Mouse (Mus musculus) megakaryocyte, embryonic 14.5 days (primary cell): ENCODE results near the gene Eya2. TPM values are rescaled to one million over a fixed set of nuclear protein-coding genes. Genes with fewer than 3 reads are reported as not detected.
"Not testable (repeated sequence)": the region's sequence is repeated elsewhere in the genome, so short reads cannot be mapped to it uniquely, and the experiment has no call there.

Experiments used
- H3K27me3 ChIP-seq: replicated peaks from 2 replicates; pipeline ENCODE3; 2012; ENCODE audit warnings: inconsistent platforms
- H3K36me3 ChIP-seq: replicated peaks from 2 replicates; pipeline ENCODE3; 2012; ENCODE audit warnings: low read length, inconsistent platforms, mixed read lengths
- H3K4me1 ChIP-seq: 2 replicates; pipeline ENCODE4 v1.6.1; 2012; ENCODE audit warnings: inconsistent platforms
- H3K4me3 ChIP-seq: replicated peaks from 2 replicates; pipeline ENCODE3; 2012; ENCODE audit warnings: moderate library complexity, mild to moderate bottlenecking, inconsistent platforms
- H3K9me3 ChIP-seq: 2 replicates; pipeline ENCODE4 v1.6.1; 2012; ENCODE audit warnings: inconsistent platforms
- FLI1 ChIP-seq: IDR thresholded peaks from 2 replicates; pipeline ENCODE4 v1.6.1; 2012; ENCODE audit warnings: low read length, inconsistent platforms, mixed read lengths
- GATA1 ChIP-seq: IDR thresholded peaks from 3 replicates; pipeline ENCODE4 v1.6.1; 2012; ENCODE audit warnings: mixed read lengths, low read length, inconsistent platforms, borderline replicate concordance
- polyA plus RNA-seq: library from polyadenylated mRNA; stranded (reverse); fragments of >175 nt; gene quantifications from 2 replicates; pipeline ENCODE4 v1.2.3, GENCODE M21; 2012; ENCODE audit warnings: low replicate concordance; ENCODE audit not compliant: insufficient read depth

Eya2 gene
- polyA plus RNA-seq, 1 experiment = 16.3 TPM

GRCm38 (mm10) chr2:165785312-165786036 is 190.6 kb downstream of the Eya2 start:
- H3K4me1 ChIP-seq = peaks cover 62% of the 10 kb centered on the region
- peaks cover 96% of the 10 kb centered on the region for H3K36me3 ChIP-seq
- no peak for TF ChIP-seq FLI1
- no peak for TF ChIP-seq GATA1
- H3K9me3 ChIP-seq = no peaks in the 10 kb centered on the region
- H3K27me3 ChIP-seq = no peaks in the 10 kb centered on the region
- no peak overlapping the region for H3K4me3 ChIP-seq

- H3K9me3 ChIP-seq = no peaks in the 10 kb centered on the region
Measured at GRCm38 (mm10) chr2:165786467-165786866, 191.6 kb downstream of the Eya2 start.

GRCm38 (mm10) chr2:165788005-165788404 is 193.2 kb downstream of the Eya2 start:
- Histone ChIP-seq H3K36me3 (peaks cover 100% of the 10 kb centered on the region), H3K4me1 (peaks cover 70% of the 10 kb centered on the region), H3K9me3 (no peaks in the 10 kb centered on the region), H3K4me3 (no peak overlapping the region), H3K27me3 (no peaks in the 10 kb centered on the region)
- TF ChIP-seq GATA1 (no peak), FLI1 (no peak)

More at GRCm38 (mm10) chr2:165786467-165786866, 191.6 kb downstream of the Eya2 start:
- no peak for TF ChIP-seq FLI1
- no peak for TF ChIP-seq GATA1
- Histone ChIP-seq H3K27me3 (no peaks in the 10 kb centered on the region), H3K36me3 (peaks cover 100% of the 10 kb centered on the region), H3K4me3 (no peak overlapping the region), H3K4me1 (peaks cover 68% of the 10 kb centered on the region)

GRCm38 (mm10) chr2:165788796-165789195 is 194.0 kb downstream of the Eya2 start:
- Histone ChIP-seq H3K4me3 (no peak overlapping the region), H3K9me3 (no peaks in the 10 kb centered on the region), H3K27me3 (no peaks in the 10 kb centered on the region), H3K36me3 (peaks cover 100% of the 10 kb centered on the region), H3K4me1 (peaks cover 74% of the 10 kb centered on the region)
- no peak for TF ChIP-seq FLI1
- TF ChIP-seq GATA1 = no peak

GRCm38 (mm10) chr2:165789667-165790066 is 194.8 kb downstream of the Eya2 start:
- H3K27me3 ChIP-seq = no peaks in the 10 kb centered on the region
- no peak for TF ChIP-seq FLI1
- TF ChIP-seq GATA1 = no peak
- no peak overlapping the region for H3K4me3 ChIP-seq
- peaks cover 80% of the 10 kb centered on the region for H3K4me1 ChIP-seq
- H3K36me3 ChIP-seq = peaks cover 100% of the 10 kb centered on the region
- no peaks in the 10 kb centered on the region for H3K9me3 ChIP-seq

- peaks cover 97% of the 10 kb centered on the region for H3K36me3 ChIP-seq
- no peaks in the 10 kb centered on the region for H3K27me3 ChIP-seq
- no peak overlapping the region for H3K4me3 ChIP-seq
- H3K4me1 ChIP-seq = peaks cover 83% of the 10 kb centered on the region
- no peak for TF ChIP-seq GATA1
- TF ChIP-seq FLI1 = no peak
- no peaks in the 10 kb centered on the region for H3K9me3 ChIP-seq
Measured at GRCm38 (mm10) chr2:165791026-165791425, 196.2 kb downstream of the Eya2 start.

DNA sequence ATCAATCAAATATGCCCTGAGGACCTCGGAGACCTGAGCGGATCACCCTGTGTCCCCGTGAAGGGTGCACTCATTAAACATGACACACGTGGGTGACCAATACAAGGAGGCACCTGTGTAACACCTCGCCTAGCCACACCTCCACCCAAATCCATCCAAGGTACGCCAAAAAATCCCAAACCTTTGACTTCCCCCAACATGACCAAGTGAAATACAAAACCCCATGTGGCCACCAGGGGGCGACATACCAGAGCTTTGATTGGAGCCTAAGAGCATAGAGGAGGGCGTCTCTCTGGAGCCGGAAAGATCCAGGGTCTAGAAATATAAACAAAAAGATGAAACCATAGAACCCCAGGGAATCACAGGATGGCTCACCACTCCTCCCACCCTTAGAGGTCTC is 196.8 kb downstream of the Eya2 start:
- Histone ChIP-seq H3K4me1 (peaks cover 88% of the 10 kb centered on the region), H3K27me3 (no peaks in the 10 kb centered on the region), H3K36me3 (peaks cover 95% of the 10 kb centered on the region), H3K9me3 (no peaks in the 10 kb centered on the region), H3K4me3 (peak overlapping the region; percentile 78)
- TF ChIP-seq FLI1 (no peak), GATA1 (no peak)

- H3K36me3 ChIP-seq = peaks cover 95% of the 10 kb centered on the region
- H3K4me3 ChIP-seq = peak overlapping the region; percentile 83
- H3K27me3 ChIP-seq = no peaks in the 10 kb centered on the region
- H3K9me3 ChIP-seq = no peaks in the 10 kb centered on the region
- peaks cover 89% of the 10 kb centered on the region for H3K4me1 ChIP-seq
- TF ChIP-seq FLI1 = 0 out of 2 replicates have a peak, but pooled peaks have one; percentile 12
- TF ChIP-seq GATA1 = no peak
Measured at GRCm38 (mm10) chr2:165792431-165793282, 197.8 kb downstream of the Eya2 start.

DNA sequence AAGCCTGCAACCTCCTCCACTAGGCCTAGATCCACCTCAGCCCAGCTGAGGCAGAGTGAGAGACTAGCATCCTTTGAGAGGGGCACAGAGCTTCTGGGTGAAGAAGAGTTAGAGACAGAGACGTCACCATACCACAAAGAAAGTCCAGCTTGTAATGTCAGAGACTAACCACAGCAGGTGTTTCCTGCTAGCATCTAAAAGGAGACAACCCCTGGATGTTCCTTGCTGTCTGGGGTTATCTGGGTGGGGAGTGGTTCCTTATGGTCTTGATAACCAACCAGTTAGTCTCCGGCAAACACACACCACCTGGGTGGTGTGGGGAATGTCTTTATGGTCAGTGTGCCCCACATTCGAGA is 198.4 kb downstream of the Eya2 start:
- H3K36me3 ChIP-seq = peaks cover 95% of the 10 kb centered on the region
- TF ChIP-seq FLI1 (peak; percentile 68; the same call in 1 of the 2 replicates), GATA1 (peak; percentile 81; the same call in 1 of the 3 replicates)

DNA sequence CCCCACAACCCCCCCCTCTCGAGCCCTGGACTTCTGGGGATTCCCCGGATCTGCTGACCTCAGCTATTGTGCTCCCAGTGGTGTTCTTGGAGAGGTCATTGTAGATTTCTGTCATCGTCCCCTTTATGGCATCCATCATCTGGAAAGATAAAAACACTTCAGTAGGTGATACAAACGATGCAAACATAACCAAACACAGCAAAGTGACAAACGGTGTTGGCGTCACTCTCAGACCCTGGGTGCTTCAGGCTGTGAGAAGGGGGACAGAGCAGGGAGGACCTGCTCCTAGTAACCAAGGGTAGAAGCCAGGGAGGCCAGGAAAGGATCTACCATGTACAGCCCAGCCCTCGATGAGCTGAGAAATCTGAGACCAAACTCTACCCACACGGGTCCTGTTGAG is 203.0 kb downstream of the Eya2 start:
- Histone ChIP-seq H3K36me3 (peaks cover 92% of the 10 kb centered on the region), H3K27me3 (no peaks in the 10 kb centered on the region), H3K4me1 (peaks cover 75% of the 10 kb centered on the region), H3K4me3 (no peak overlapping the region), H3K9me3 (no peaks in the 10 kb centered on the region)
- TF ChIP-seq GATA1 (no peak), FLI1 (no peak)

More for the DNA sequence above, 198.4 kb downstream of the Eya2 start:
- Histone ChIP-seq H3K4me1 (peaks cover 89% of the 10 kb centered on the region), H3K4me3 (peak overlapping the region; percentile 66), H3K9me3 (no peaks in the 10 kb centered on the region), H3K27me3 (no peaks in the 10 kb centered on the region)

DNA sequence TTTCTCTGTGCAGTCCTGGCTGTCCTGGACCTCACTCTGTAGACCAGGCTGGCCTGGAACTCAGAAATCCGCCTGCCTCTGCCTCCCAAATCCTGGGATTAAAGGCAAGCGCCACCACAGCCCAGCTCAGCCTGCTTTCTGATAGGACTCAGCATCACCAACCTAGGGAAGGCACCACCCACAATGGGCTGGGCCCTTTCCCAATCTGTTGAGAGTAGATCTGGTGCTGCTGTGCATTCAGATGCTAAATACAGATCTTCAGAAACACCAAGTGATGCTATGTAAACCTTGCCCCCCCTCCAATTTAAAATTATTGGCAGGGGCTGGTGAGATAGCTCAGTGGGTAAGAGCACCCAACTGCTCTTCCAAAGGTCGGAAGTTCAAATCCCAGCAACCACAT is 205.3 kb downstream of the Eya2 start:
- not testable (repeated sequence) for H3K27me3 ChIP-seq, H3K9me3 ChIP-seq, H3K4me3 ChIP-seq
- peaks cover 58% of the 10 kb centered on the region for H3K4me1 ChIP-seq
- H3K36me3 ChIP-seq = peaks cover 88% of the 10 kb centered on the region
